Mouse (Mus musculus) CH12.LX (cell line): ENCODE results near the gene Csrp1. TPM values are rescaled to one million over a fixed set of nuclear protein-coding genes. Genes with fewer than 3 reads are reported as not detected.

Experiments
- DNase-seq: peaks from one replicate; pipeline ENCODE4 v3.0.0-alpha.2; 2013; ENCODE audit errors: extremely low read depth
- H3K27ac ChIP-seq: 2 replicates; pipeline ENCODE4 v1.5.1; 2012; ENCODE audit warnings: low read depth, mild to moderate bottlenecking, control low read depth, moderate library complexity; ENCODE audit not compliant: insufficient read depth
- H3K27me3 ChIP-seq: replicated peaks from 2 replicates; pipeline ENCODE3; 2012; ENCODE audit warnings: inconsistent platforms
- H3K36me3 ChIP-seq, 2 experiments: replicated peaks in 1 of 2; 2 replicates each; pipeline versions ENCODE3 to v1.6.1; 2012; ENCODE audit warnings: inconsistent platforms in 1 of 2, low read length in 1 of 2, mild to moderate bottlenecking in 1 of 2, mixed read lengths in 1 of 2, moderate library complexity in 1 of 2; ENCODE audit not compliant: control insufficient read depth in 1 of 2, insufficient read depth in 1 of 2
- H3K4me1 ChIP-seq, 2 experiments: 2 replicates each; pipeline ENCODE4 v1.6.1; 2012; ENCODE audit warnings: inconsistent platforms in 1 of 2, moderate library complexity in 1 of 2; ENCODE audit not compliant: insufficient read depth in 2 of 2, control insufficient read depth in 1 of 2
- H3K4me2 ChIP-seq: 2 replicates; pipeline ENCODE4 v1.6.1; 2012; ENCODE audit warnings: low read depth, mild to moderate bottlenecking, control low read depth; ENCODE audit not compliant: poor library complexity, insufficient read depth, severe bottlenecking
- H3K4me3 ChIP-seq, 3 experiments: fragments of 150-350 bp in 1 of 3; sonication (generic) in 1 of 3; replicated peaks in 1 of 3; 2 replicates each; pipeline versions ENCODE3 to v1.5.1; 2011 to 2012; ENCODE audit warnings: low read depth in 2 of 3, low read length in 2 of 3, mild to moderate bottlenecking in 2 of 3, moderate library complexity in 2 of 3, control low read depth in 1 of 3, improper control_type of control experiment in 1 of 3, inconsistent platforms in 1 of 3, mixed read lengths in 1 of 3; ENCODE audit not compliant: poor library complexity in 1 of 3
- H3K79me2 ChIP-seq: replicated peaks from 2 replicates; pipeline ENCODE4 v1.6.1; 2012; ENCODE audit warnings: mild to moderate bottlenecking, moderate library complexity; ENCODE audit not compliant: control insufficient read depth, poor library complexity, insufficient read depth, severe bottlenecking; ENCODE audit errors: extremely low read depth
- H3K9ac ChIP-seq: 2 replicates; pipeline ENCODE4 v1.6.1; 2012; ENCODE audit warnings: low read depth, mild to moderate bottlenecking, control low read depth, moderate library complexity; ENCODE audit not compliant: insufficient read depth
- H3K9me3 ChIP-seq: replicated peaks from 2 replicates; pipeline ENCODE3; 2012; ENCODE audit warnings: low read length, inconsistent platforms, mixed read lengths
- BHLHE40 ChIP-seq: IDR thresholded peaks from 2 replicates; pipeline ENCODE4 v1.6.1; 2011; ENCODE audit warnings: mild to moderate bottlenecking, low read depth, low read length, improper control_type of control experiment
- CTCF ChIP-seq, 2 experiments: IDR thresholded peaks in 1 of 2; conservative IDR thresholded peaks in 1 of 2; 2 replicates each; pipeline ENCODE4 v1.5.1; 2011 to 2012; ENCODE audit warnings: low read depth in 2 of 2, low read length in 2 of 2, improper control_type of control experiment in 1 of 2, inconsistent platforms in 1 of 2, mild to moderate bottlenecking in 1 of 2, moderate library complexity in 1 of 2
- ELF1 ChIP-seq: IDR thresholded peaks from 2 replicates; pipeline ENCODE4 v1.6.1; 2014; ENCODE audit warnings: low read depth, mild to moderate bottlenecking, inconsistent platforms, low read length, improper control_type of control experiment
- EP300 ChIP-seq: IDR thresholded peaks from 2 replicates; pipeline ENCODE4 v1.6.1; 2011; ENCODE audit warnings: low read length, improper control_type of control experiment
- HCFC1 ChIP-seq: IDR thresholded peaks from 2 replicates; pipeline ENCODE4 v1.6.1; 2012; ENCODE audit warnings: low read depth, mild to moderate bottlenecking, inconsistent platforms, low read length, improper control_type of control experiment
- JUN ChIP-seq: IDR thresholded peaks from 2 replicates; pipeline ENCODE4 v1.6.1; 2011; ENCODE audit warnings: low read depth, mild to moderate bottlenecking, low read length, improper control_type of control experiment, moderate library complexity; ENCODE audit not compliant: insufficient read depth
- JUND ChIP-seq: conservative IDR thresholded peaks from 2 replicates; pipeline ENCODE4 v1.6.1; 2011; ENCODE audit warnings: low read depth, low read length, improper control_type of control experiment
- KAT2A ChIP-seq: IDR thresholded peaks from 2 replicates; pipeline ENCODE4 v1.6.1; 2012; ENCODE audit warnings: low read length, improper control_type of control experiment, inconsistent platforms; ENCODE audit not compliant: insufficient replicate concordance
- MAX ChIP-seq: IDR thresholded peaks from 2 replicates; pipeline ENCODE4 v1.6.1; 2011; ENCODE audit warnings: low read length, improper control_type of control experiment
- MAZ ChIP-seq: IDR thresholded peaks from 2 replicates; pipeline ENCODE4 v1.6.1; 2012; ENCODE audit warnings: low read depth, mild to moderate bottlenecking, inconsistent platforms, low read length, improper control_type of control experiment, moderate library complexity
- MXI1 ChIP-seq: IDR thresholded peaks from 2 replicates; pipeline ENCODE4 v1.6.1; 2011; ENCODE audit warnings: mild to moderate bottlenecking, low read depth, low read length, improper control_type of control experiment
- POLR2A ChIP-seq: IDR thresholded peaks from 2 replicates; pipeline ENCODE4 v1.6.1; 2011; ENCODE audit warnings: low read depth, mild to moderate bottlenecking, improper control_type of control experiment, low read length
- RAD21 ChIP-seq: IDR thresholded peaks from 2 replicates; pipeline ENCODE4 v1.6.1; 2011; ENCODE audit warnings: low read depth, mild to moderate bottlenecking, low read length, improper control_type of control experiment, moderate library complexity
- RCOR1 ChIP-seq: conservative IDR thresholded peaks from 2 replicates; pipeline ENCODE4 v1.6.1; 2012; ENCODE audit warnings: low read depth, mild to moderate bottlenecking, inconsistent platforms, low read length, improper control_type of control experiment
- SIN3A ChIP-seq: IDR thresholded peaks from 2 replicates; pipeline ENCODE4 v1.6.1; 2012; ENCODE audit warnings: low read length, improper control_type of control experiment, inconsistent platforms
- SMC3 ChIP-seq: IDR thresholded peaks from 2 replicates; pipeline ENCODE4 v1.6.1; 2011; ENCODE audit warnings: low read depth, low read length, improper control_type of control experiment
- TCF12 ChIP-seq: IDR thresholded peaks from 2 replicates; pipeline ENCODE4 v1.6.1; 2014; ENCODE audit warnings: low read depth, mild to moderate bottlenecking, inconsistent platforms, low read length, improper control_type of control experiment
- USF1 ChIP-seq: IDR thresholded peaks from 2 replicates; pipeline ENCODE4 v1.6.1; 2014; ENCODE audit warnings: low read depth, mild to moderate bottlenecking, inconsistent platforms, low read length, improper control_type of control experiment
- ZC3H11A ChIP-seq: IDR thresholded peaks from 2 replicates; pipeline ENCODE4 v1.6.1; 2012; ENCODE audit warnings: low read depth, mild to moderate bottlenecking, inconsistent platforms, low read length, improper control_type of control experiment
- ZKSCAN1 ChIP-seq: IDR thresholded peaks from 2 replicates; pipeline ENCODE4 v1.6.1; 2012; ENCODE audit warnings: low read depth, inconsistent platforms, low read length, improper control_type of control experiment, borderline replicate concordance
- ZMIZ1 ChIP-seq: IDR thresholded peaks from 2 replicates; pipeline ENCODE4 v1.6.1; 2012; ENCODE audit warnings: low read depth, mild to moderate bottlenecking, inconsistent platforms, low read length, improper control_type of control experiment
- dilution Hi-C: fragments of 300-500 bp; cut with MboI; formaldehyde crosslinking; loops from 2 replicates; pipeline ENCODE4 v1.14.3; 2020; ENCODE audit warnings: low sequenced_read_pairs; ENCODE audit not compliant: extremely low pct_unique_long_range_greater_than_20kb, extremely low pct_ligation_motif_present
- in situ Hi-C: fragments of 300-500 bp; cut with MboI; formaldehyde crosslinking; loops from 3 replicates; pipeline ENCODE4 v1.14.3; 2019; ENCODE audit warnings: low sequenced_read_pairs, low pct_ligation_motif_present, low pct_unique_long_range_greater_than_20kb, mixed read lengths
- polyA plus RNA-seq: library from polyadenylated mRNA; unstranded; fragments of >175 nt; gene quantifications from 2 replicates; pipeline ENCODE4 v1.2.1, GENCODE M21; 2012; ENCODE audit warnings: low read depth; ENCODE audit not compliant: insufficient read length
- total RNA-seq, 2 experiments: library from RNA; depleted of rRNA; stranded (reverse); fragments of 300-350 nt in 1 of 2; fragments of >200 nt in 1 of 2; gene quantifications; 2 replicates each; pipeline ENCODE4 v1.2.3; 2012 to 2014

The Csrp1 gene
- total and polyA plus RNA-seq, 3 experiments = 45.9 to 54.3 (median 49.4) TPM

GRCm38 (mm10) chr1:135766592-135767306, 46.9 kb downstream of the Csrp1 start:
- dilution Hi-C loops = no loop called here
- DNase-seq = no peak
- peak overlapping the region; percentile 98 for H3K9ac ChIP-seq
- H3K9me3 ChIP-seq = no peaks in the 10 kb centered on the region
- peaks cover 35% of the 10 kb centered on the region for H3K79me2 ChIP-seq
- H3K4me3 ChIP-seq = peak overlapping the region; percentile 93 to 98 (median 95)
- in situ Hi-C loops = loop anchor here (10.0 kb wide), 1 partner anchor 368 kb away; the partner anchor contains the start of gene Kif21b
- H3K27me3 ChIP-seq = no peaks in the 10 kb centered on the region
- H3K4me2 ChIP-seq = peak overlapping the region; percentile 39
- peaks cover 23 to 62% of the 10 kb centered on the region in 2 experiments for H3K4me1 ChIP-seq
- H3K36me3 ChIP-seq = peaks cover 34 to 40% of the 10 kb centered on the region in 2 experiments
- TF ChIP-seq HCFC1 (no peak), ZMIZ1 (no peak), SIN3A (0 out of 2 replicates have a peak, but pooled peaks have one; percentile 35), CTCF (conservative IDR thresholded peaks at IDR 0.05 in 1 of 2, IDR thresholded peaks at IDR 0.05 in 1 of 2; ENCODE audit: low read depth in 2 of 2, low read length in 2 of 2) (no peak), EP300 (no peak)
- TF ChIP-seq, all 38 proteins: peak for 1
- H3K27ac ChIP-seq = peak overlapping the region; percentile 79

DNA sequence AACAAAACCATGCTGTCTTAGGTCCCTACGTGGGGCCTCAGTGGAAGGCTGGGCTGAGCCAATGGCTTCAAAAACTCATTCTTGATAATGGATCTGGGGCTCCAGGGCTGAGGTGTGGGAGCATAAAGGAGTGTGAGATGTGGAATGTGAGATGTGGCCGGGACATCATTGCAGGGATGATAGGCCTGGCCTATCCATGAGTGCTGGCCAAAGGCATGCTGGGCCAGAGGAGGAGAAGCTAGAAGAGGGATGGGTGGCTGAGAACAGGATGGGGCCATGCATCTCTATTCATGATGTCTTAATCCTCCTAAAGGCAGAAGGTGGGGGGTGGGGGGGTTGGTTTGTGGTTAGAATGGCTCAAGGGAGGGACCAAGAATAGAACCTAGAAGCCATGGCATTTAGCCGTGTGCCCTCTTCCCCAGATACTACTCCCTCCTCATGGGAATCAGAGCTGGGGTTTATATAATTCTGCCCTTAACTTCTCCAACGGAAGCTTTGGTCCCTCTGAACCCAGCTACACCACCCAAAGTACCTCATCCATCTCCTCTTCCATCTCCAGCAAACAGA, 47.5 kb downstream of the Csrp1 start:
- DNase-seq = no peak
- H3K4me2 ChIP-seq = peak overlapping the region; percentile 39
- peak overlapping the region; percentile 93 to 98 (median 95) for H3K4me3 ChIP-seq
- H3K27ac ChIP-seq = peak overlapping the region; percentile 25; the same call in 1 of the 2 replicates
- no peaks in the 10 kb centered on the region for H3K27me3 ChIP-seq
- peaks cover 35% of the 10 kb centered on the region for H3K79me2 ChIP-seq
- TF ChIP-seq ZMIZ1 (no peak), TCF12 (no peak), ZC3H11A (no peak)
- peaks cover 34 to 44% of the 10 kb centered on the region in 2 experiments for H3K36me3 ChIP-seq
- H3K9ac ChIP-seq = peak overlapping the region; percentile 98
- in situ Hi-C loops = loop anchor here (10.0 kb wide), 1 partner anchor 367 kb away; the partner anchor contains the start of gene Kif21b
- no peaks in the 10 kb centered on the region for H3K9me3 ChIP-seq
- dilution Hi-C loops = no loop called here
- peaks cover 19 to 58% of the 10 kb centered on the region in 2 experiments for H3K4me1 ChIP-seq

DNA sequence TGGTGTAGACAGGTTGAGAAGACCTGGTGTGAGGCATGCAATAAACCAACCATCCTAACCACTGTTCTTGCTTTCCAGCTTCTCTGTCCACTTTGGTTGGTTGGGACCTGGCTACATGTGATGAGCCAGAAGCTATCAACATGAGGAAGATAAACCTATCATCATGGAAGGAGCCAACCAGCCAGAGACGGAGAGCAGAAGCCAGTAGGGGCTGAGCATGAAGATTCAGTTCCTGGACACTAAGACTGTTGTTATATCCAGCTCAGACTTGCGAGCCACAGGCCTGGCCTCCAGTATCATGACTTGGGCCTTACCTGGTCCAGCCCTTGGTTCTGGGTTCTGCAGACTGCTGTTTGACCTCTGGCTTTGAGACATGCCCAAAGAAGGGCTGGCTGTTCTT, 48.5 kb downstream of the Csrp1 start:
- H3K4me3 ChIP-seq = peak overlapping the region; percentile 93 to 98 (median 95)
- dilution Hi-C loops = no loop called here
- in situ Hi-C loops = loop anchor here (10.0 kb wide), 1 partner anchor 366 kb away; the partner anchor contains the start of gene Kif21b

More for the DNA sequence above, 48.5 kb downstream of the Csrp1 start:
- no peaks in the 10 kb centered on the region for H3K9me3 ChIP-seq
- TF ChIP-seq BHLHE40 (no peak), RAD21 (no peak), ELF1 (no peak), MAX (no peak), RCOR1 (no peak), POLR2A (no peak), USF1 (no peak), JUN (no peak), SMC3 (no peak), KAT2A (no peak), MXI1 (no peak; the same call in 1 of the 2 replicates), TCF12 (no peak), MAZ (no peak), EP300 (no peak), JUND (no peak), ZKSCAN1 (no peak)
- TF ChIP-seq, all 38 proteins: peak for 0
- peak overlapping the region; percentile 98; the same call in 1 of the 2 replicates for H3K9ac ChIP-seq
- H3K27ac ChIP-seq = no peak overlapping the region
- H3K36me3 ChIP-seq = peaks cover 34 to 47% of the 10 kb centered on the region in 2 experiments
- DNase-seq = no peak
- no peaks in the 10 kb centered on the region for H3K27me3 ChIP-seq
- peaks cover 18 to 49% of the 10 kb centered on the region in 2 experiments for H3K4me1 ChIP-seq
- peaks cover 35% of the 10 kb centered on the region for H3K79me2 ChIP-seq
- peak overlapping the region; percentile 39; the same call in 1 of the 2 replicates for H3K4me2 ChIP-seq
